Mouse (Mus musculus): ENCODE data around the gene Ly6g5c.

- TF ChIP-seq CTCF (IDR thresholded peaks at IDR 0.05; ENCODE audit: extremely low read depth, insufficient read length, insufficient replicate concordance, low read depth, low read length) (no peak), POLR2A (IDR thresholded peaks at IDR 0.05; ENCODE audit: low read depth, low read length) (no peak)
Measured at GRCm38 (mm10) chr17:35076507-35077176, 31.4 kb upstream of the Ly6g5c start, which contains the start of gene Ly6g6e.

All from small intestine, adult 2 months (tissue).